Comparison of ENCODE assay signal across 9 mouse cellular contexts in genomic region chr6:49008420-49009160, GRCm38 (mm10). TPM values are rescaled to one million over a fixed set of nuclear protein-coding genes. Genes with fewer than 3 reads are reported as not detected.
A peak's percentile ranks its signal among the peaks of the same experiment; 100 is the strongest.
DNase-seq lines count a peak whose midpoint lies in the region; ATAC-seq and TF ChIP-seq lines count a peak whose summit lies in the region.
"Had no signal": no experiment of that assay in that cellular context is flagged by ENCODE, and none has a peak within 500 bp of the region (broad histone marks: within the 10 kb centered on the region; RNA-seq: fewer than 3 reads in every experiment).

No protein-coding gene starts in this region.

- H3K9me3 ChIP-seq in embryonic facial prominence, embryonic 14.5 days (ENCODE audit: control insufficient read depth, low read length): no peaks in the 10 kb centered on the region
- no peaks in the 10 kb centered on the region for H3K9me3 ChIP-seq in neural tube, embryonic 13.5 days

- H3K27me3 ChIP-seq in embryonic facial prominence, embryonic 14.5 days (replicated peaks; ENCODE audit: control insufficient read depth, insufficient read depth, low read length): no peaks in the 10 kb centered on the region
- 0 out of 2 replicates have a peak, but pooled peaks cover 3% of the 10 kb centered on the region for H3K27me3 ChIP-seq in neural tube, embryonic 13.5 days

- H3K9ac ChIP-seq in embryonic facial prominence, embryonic 14.5 days (ENCODE audit: low read depth, low read length): 0 out of 2 replicates have a peak overlapping the region, but pooled peaks have one; percentile 36
- peak overlapping the region; percentile 22; the same call in 1 of the 2 replicates for H3K9ac ChIP-seq in neural tube, embryonic 13.5 days

- ATAC-seq in embryonic facial prominence, embryonic 14.5 days (ENCODE audit: low read depth): peak; percentile 9; the same call in 1 of the 2 replicates
- ATAC-seq in neural tube, embryonic 13.5 days (ENCODE audit: low read depth): peak; percentile 50

- WGBS in embryonic facial prominence, embryonic 14.5 days: 18% methylated on average over 13 of the region's 13 CpGs
- 26% methylated on average over 13 of the region's 13 CpGs for WGBS in neural tube, embryonic 13.5 days

- H3K4me2 ChIP-seq in embryonic facial prominence, embryonic 14.5 days (ENCODE audit: low read depth, low read length): peak overlapping the region; percentile 48
- H3K4me2 ChIP-seq in neural tube, embryonic 13.5 days: peak overlapping the region; percentile 51

- peaks cover 8% of the 10 kb centered on the region; the same call in 1 of the 2 replicates for H3K4me1 ChIP-seq in embryonic facial prominence, embryonic 14.5 days (ENCODE audit: control insufficient read depth, insufficient read depth, low read length)
- peaks cover 11% of the 10 kb centered on the region for H3K4me1 ChIP-seq in neural tube, embryonic 13.5 days (replicated peaks)

- H3K27ac ChIP-seq in layer of hippocampus, adult 2 months: no peak overlapping the region; the same call in 1 of the 2 replicates
- H3K27ac ChIP-seq in embryonic facial prominence, embryonic 14.5 days (replicated peaks; ENCODE audit: low read depth, low read length): no peak overlapping the region
- no peak overlapping the region for H3K27ac ChIP-seq in neural tube, embryonic 13.5 days (replicated peaks)

- TF ChIP-seq CTCF in layer of hippocampus, adult 2 months (conservative IDR thresholded peaks at IDR 0.05): no peak

- H3K36me3 ChIP-seq in embryonic facial prominence, embryonic 14.5 days (ENCODE audit: control insufficient read depth, insufficient read depth, low read length): no peaks in the 10 kb centered on the region
- no peaks in the 10 kb centered on the region for H3K36me3 ChIP-seq in neural tube, embryonic 13.5 days

- peak overlapping the region; percentile 52 for H3K4me3 ChIP-seq in layer of hippocampus, adult 2 months
- peak overlapping the region; percentile 27 for H3K4me3 ChIP-seq in embryonic facial prominence, embryonic 14.5 days (ENCODE audit: low read depth, low read length)
- H3K4me3 ChIP-seq in neural tube, embryonic 13.5 days: peak overlapping the region; percentile 27

- no peak for DNase-seq in layer of hippocampus, adult 2 months (ENCODE audit: low spot score in 2 of 2)
- DNase-seq in layer of hippocampus, adult 9-11 months: no peak
- peak; percentile 63 for DNase-seq in embryonic facial prominence, embryonic 14.5 days (ENCODE audit: low spot score)
- DNase-seq in kidney, postnatal 14 days: peak; percentile 8
- DNase-seq in urinary bladder, adult 18-20 months (ENCODE audit: low spot score in 2 of 2): no peak
- no peak for DNase-seq in T-cell, adult 2 months (ENCODE audit: low spot score)
- DNase-seq in ovary, adult 18-20 months (ENCODE audit: low spot score): no peak

RNA-seq across cellular contexts. Expression of gene Svs1, which starts 21.9 kb away (rescaled TPM):
- total RNA-seq in layer of hippocampus, adult 2 months (2021): not detected
- polyA plus RNA-seq in embryonic facial prominence, embryonic 14.5 days (2014; fragmentation: Nextera tagmentation; extraction: Ambion mirVana): not detected in 2 replicates
- not detected in 2 replicates for polyA plus RNA-seq in neural tube, embryonic 13.5 days (2015; fragmentation: Nextera tagmentation; extraction: Ambion mirVana)
- total RNA-seq: liver, adult 2 months had no signal
- polyA plus RNA-seq: liver, adult 2 months had no signal

RNA-seq across cellular contexts. Expression of gene Gpnmb, which starts 27.8 kb away (rescaled TPM):
- total RNA-seq in layer of hippocampus, adult 2 months (2021): 1 to 10 TPM; 2.9 to 3.6 TPM
- polyA plus RNA-seq in embryonic facial prominence, embryonic 14.5 days (2014; fragmentation: Nextera tagmentation; extraction: Ambion mirVana): 1.2 and 1.6 TPM in 2 replicates
- polyA plus RNA-seq in neural tube, embryonic 13.5 days (2015; fragmentation: Nextera tagmentation; extraction: Ambion mirVana): 0.31 and 0.74 TPM in 2 replicates

RNA-seq across cellular contexts. Expression of gene Doxl2, which starts 33.8 kb away (rescaled TPM):
- total RNA-seq in layer of hippocampus, adult 2 months (2021): not detected
- not detected in 2 replicates for polyA plus RNA-seq in embryonic facial prominence, embryonic 14.5 days (2014; fragmentation: Nextera tagmentation; extraction: Ambion mirVana)
- polyA plus RNA-seq in neural tube, embryonic 13.5 days (2015; fragmentation: Nextera tagmentation; extraction: Ambion mirVana): not detected in 2 replicates
- total RNA-seq: liver, adult 2 months had no signal
- polyA plus RNA-seq: liver, adult 2 months had no signal

Comparison
In these comparisons a context has a peak if more than half of its experiments do, and no peak if none do; other contexts are left out.
1. DNase-seq: peak in embryonic facial prominence, embryonic 14.5 days (single experiment) and kidney, postnatal 14 days (single experiment); none in layer of hippocampus, adult 2 months (0 of 2), layer of hippocampus, adult 9-11 months (single experiment), urinary bladder, adult 18-20 months (0 of 2), T-cell, adult 2 months (single experiment) and ovary, adult 18-20 months (single experiment).
2. Peak in every context shown above with its lines, with median percentiles within 50 percentile points of each other: H3K4me3 ChIP-seq.